Mouse (Mus musculus): ENCODE measurements at regions not wholly inside any gene's neighbourhood (a gene's known extent, or its start where the extent isn't known, plus 50 kb on each side); places are given as distances from the start of the nearest gene placed in this dataset.
"Not testable (repeated sequence)": the region's sequence is repeated elsewhere in the genome, so short reads cannot be mapped to it uniquely, and the experiment has no call there.

- H3K9me3 ChIP-seq (ENCODE audit: control insufficient read depth, low read length); H3K27ac ChIP-seq (ENCODE audit: low read length); H3K9ac ChIP-seq (ENCODE audit: low read length); H3K4me1 ChIP-seq (replicated peaks; ENCODE audit: control insufficient read depth, insufficient read depth, low read length); H3K36me3 ChIP-seq (ENCODE audit: control insufficient read depth, insufficient read depth, low read length); H3K27me3 ChIP-seq (ENCODE audit: control insufficient read depth, insufficient read depth, low read depth, low read length): not testable (repeated sequence)
- peak overlapping the region; percentile 32 for H3K4me2 ChIP-seq (ENCODE audit: low read depth, low read length)
- ATAC-seq (ENCODE audit: low read depth): peak; percentile 31; the same call in 1 of the 2 replicates
- 6% methylated on average over 13 of the region's 47 CpGs for WGBS
- H3K4me3 ChIP-seq (ENCODE audit: low read length): peak overlapping the region; percentile 15; the same call in 1 of the 2 replicates
These were observed 739.1 kb upstream of the Ywhaq start for GRCm38 (mm10) chr12:22156467-22157037.

GRCm38 (mm10) chr12:22155341-22155740 lies 737.9 kb upstream of the Ywhaq start:
- not testable (repeated sequence) for H3K4me3 ChIP-seq (ENCODE audit: low read length); H3K9ac ChIP-seq (ENCODE audit: low read length); H3K4me2 ChIP-seq (ENCODE audit: low read depth, low read length); ATAC-seq (ENCODE audit: low read depth); H3K36me3 ChIP-seq (ENCODE audit: control insufficient read depth, insufficient read depth, low read length); H3K27me3 ChIP-seq (ENCODE audit: control insufficient read depth, insufficient read depth, low read depth, low read length); H3K27ac ChIP-seq (ENCODE audit: low read length); H3K9me3 ChIP-seq (ENCODE audit: control insufficient read depth, low read length); H3K4me1 ChIP-seq (replicated peaks; ENCODE audit: control insufficient read depth, insufficient read depth, low read length)
- 79% methylated on average over 3 of the region's 8 CpGs for WGBS
